9 mouse cellular contexts compared by ENCODE assay signal in the genomic region with DNA sequence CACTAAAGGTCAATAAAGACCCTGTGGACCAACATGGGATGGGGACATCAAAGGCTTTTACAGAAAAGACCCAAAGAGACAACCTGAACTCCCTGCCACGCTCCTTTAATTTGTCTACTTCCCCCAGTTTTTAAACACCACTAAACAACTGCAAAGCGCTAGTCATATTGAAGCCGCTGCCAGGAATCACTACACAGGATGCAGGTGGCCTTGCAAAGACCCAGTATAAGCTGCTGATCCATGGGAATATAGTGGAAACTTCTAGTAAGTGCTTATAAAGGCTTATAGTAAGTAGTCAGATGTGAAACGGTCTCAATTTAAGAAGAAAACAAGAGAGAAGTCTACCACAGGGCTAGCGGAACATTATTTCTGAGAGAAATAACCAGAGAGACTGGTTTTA. TPM values are rescaled to one million over a fixed set of nuclear protein-coding genes. Genes with fewer than 3 reads are reported as not detected.
DNase-seq lines count a peak whose midpoint lies in the region; ATAC-seq and TF ChIP-seq lines count a peak whose summit lies in the region.
"Had no signal": no experiment of that assay in that cellular context is flagged by ENCODE, and none has a peak within 500 bp of the region (broad histone marks: within the 10 kb centered on the region; RNA-seq: fewer than 3 reads in every experiment).

No protein-coding gene starts in this region.

- H3K4me1 ChIP-seq in heart, embryonic 13.5 days: peaks cover 14% of the 10 kb centered on the region
- no peaks in the 10 kb centered on the region for H3K4me1 ChIP-seq in heart, embryonic 10.5 days
- peaks cover 8% of the 10 kb centered on the region for H3K4me1 ChIP-seq in limb, embryonic 12.5 days (replicated peaks)
- peaks cover 9% of the 10 kb centered on the region; the same call in 1 of the 2 replicates for H3K4me1 ChIP-seq in limb, embryonic 10.5 days
- peaks cover 13% of the 10 kb centered on the region; the same call in 1 of the 2 replicates for H3K4me1 ChIP-seq in embryonic facial prominence, embryonic 15.5 days
- peaks cover 5% of the 10 kb centered on the region; the same call in 1 of the 2 replicates for H3K4me1 ChIP-seq in limb, embryonic 14.5 days (ENCODE audit: control insufficient read depth, insufficient read depth, low read length)

- H3K9me3 ChIP-seq in heart, embryonic 13.5 days: no peaks in the 10 kb centered on the region
- no peaks in the 10 kb centered on the region for H3K9me3 ChIP-seq in heart, embryonic 10.5 days
- no peaks in the 10 kb centered on the region for H3K9me3 ChIP-seq in limb, embryonic 12.5 days
- no peaks in the 10 kb centered on the region for H3K9me3 ChIP-seq in limb, embryonic 10.5 days (replicated peaks)
- no peaks in the 10 kb centered on the region for H3K9me3 ChIP-seq in embryonic facial prominence, embryonic 15.5 days (replicated peaks)
- H3K9me3 ChIP-seq in limb, embryonic 14.5 days (ENCODE audit: control insufficient read depth, low read length): no peaks in the 10 kb centered on the region

- DNase-seq in heart, embryonic 10.5 days (ENCODE audit: low spot score): no peak
- no peak for DNase-seq in limb, embryonic 10.5 days (ENCODE audit: low spot score)
- peak; percentile 79 for DNase-seq in limb, embryonic 14.5 days (ENCODE audit: low spot score)
- DNase-seq in cerebellum, postnatal 14 days: no peak
- no peak for DNase-seq in urinary bladder, adult 18-20 months (ENCODE audit: low spot score in 2 of 2)
- DNase-seq: cerebellum, adult 9-10 months had no signal

- no peak for TF ChIP-seq POLR2A in limb, embryonic 14.5 days (IDR thresholded peaks at IDR 0.05; ENCODE audit: borderline replicate concordance, extremely low read depth, insufficient read depth, insufficient read length)

- no peaks in the 10 kb centered on the region for H3K36me3 ChIP-seq in heart, embryonic 13.5 days
- no peaks in the 10 kb centered on the region for H3K36me3 ChIP-seq in heart, embryonic 10.5 days
- no peaks in the 10 kb centered on the region for H3K36me3 ChIP-seq in limb, embryonic 12.5 days
- H3K36me3 ChIP-seq in limb, embryonic 10.5 days: no peaks in the 10 kb centered on the region
- no peaks in the 10 kb centered on the region for H3K36me3 ChIP-seq in embryonic facial prominence, embryonic 15.5 days
- no peaks in the 10 kb centered on the region for H3K36me3 ChIP-seq in limb, embryonic 14.5 days (ENCODE audit: control insufficient read depth, insufficient read depth, low read length)

- WGBS in heart, embryonic 13.5 days: 78% methylated on average over 5 of the region's 5 CpGs
- 87% methylated on average over 5 of the region's 5 CpGs for WGBS in heart, embryonic 10.5 days
- WGBS in limb, embryonic 12.5 days: 66% methylated on average over 5 of the region's 5 CpGs
- 84% methylated on average over 5 of the region's 5 CpGs for WGBS in limb, embryonic 10.5 days
- WGBS in embryonic facial prominence, embryonic 15.5 days: 55% methylated on average over 5 of the region's 5 CpGs
- WGBS in limb, embryonic 14.5 days: 41% methylated on average over 5 of the region's 5 CpGs

- no peak for ATAC-seq in heart, embryonic 13.5 days (ENCODE audit: extremely low read depth, insufficient number of reproducible peaks, low FRiP score, low TSS enrichment)
- ATAC-seq in limb, embryonic 12.5 days (ENCODE audit: insufficient number of reproducible peaks, insufficient read depth, low FRiP score, low TSS enrichment, low read depth): no peak
- no peak for ATAC-seq in embryonic facial prominence, embryonic 15.5 days (ENCODE audit: insufficient number of reproducible peaks, low FRiP score, low TSS enrichment, low read depth)
- ATAC-seq in limb, embryonic 14.5 days (ENCODE audit: low FRiP score, low read depth): peak; percentile 23; the same call in 1 of the 2 replicates

- H3K9ac ChIP-seq in heart, embryonic 13.5 days: no peak overlapping the region
- no peak overlapping the region for H3K9ac ChIP-seq in limb, embryonic 12.5 days (replicated peaks)
- H3K9ac ChIP-seq in embryonic facial prominence, embryonic 15.5 days: no peak overlapping the region
- H3K9ac ChIP-seq in limb, embryonic 14.5 days (ENCODE audit: low read depth, low read length, severe bottlenecking): no peak overlapping the region

- H3K4me3 ChIP-seq in heart, embryonic 13.5 days: no peak overlapping the region
- no peak overlapping the region for H3K4me3 ChIP-seq in heart, embryonic 10.5 days
- no peak overlapping the region for H3K4me3 ChIP-seq in limb, embryonic 12.5 days (replicated peaks)
- H3K4me3 ChIP-seq in limb, embryonic 10.5 days: no peak overlapping the region
- 0 out of 2 replicates have a peak overlapping the region, but pooled peaks have one; percentile 64 for H3K4me3 ChIP-seq in embryonic facial prominence, embryonic 15.5 days (replicated peaks)
- H3K4me3 ChIP-seq in limb, embryonic 14.5 days (replicated peaks; ENCODE audit: low read length): no peak overlapping the region

- peak overlapping the region; percentile 94 for H3K4me2 ChIP-seq in heart, embryonic 13.5 days
- peak overlapping the region; percentile 89 for H3K4me2 ChIP-seq in limb, embryonic 12.5 days
- H3K4me2 ChIP-seq in embryonic facial prominence, embryonic 15.5 days (replicated peaks): peak overlapping the region; percentile 89
- H3K4me2 ChIP-seq in limb, embryonic 14.5 days (replicated peaks; ENCODE audit: low read depth, low read length, severe bottlenecking): peak overlapping the region; percentile 68

- no peaks in the 10 kb centered on the region; the same call in 1 of the 2 replicates for H3K27me3 ChIP-seq in heart, embryonic 13.5 days (replicated peaks)
- no peaks in the 10 kb centered on the region for H3K27me3 ChIP-seq in heart, embryonic 10.5 days (ENCODE audit: insufficient read depth, poor library complexity, severe bottlenecking)
- no peaks in the 10 kb centered on the region for H3K27me3 ChIP-seq in limb, embryonic 12.5 days
- no peaks in the 10 kb centered on the region for H3K27me3 ChIP-seq in limb, embryonic 10.5 days (ENCODE audit: low read depth, poor library complexity, severe bottlenecking)
- H3K27me3 ChIP-seq in embryonic facial prominence, embryonic 15.5 days: no peaks in the 10 kb centered on the region
- H3K27me3 ChIP-seq in limb, embryonic 14.5 days (ENCODE audit: control insufficient read depth, insufficient read depth, low read length): no peaks in the 10 kb centered on the region

- no peak overlapping the region for H3K27ac ChIP-seq in heart, embryonic 13.5 days (replicated peaks)
- H3K27ac ChIP-seq in heart, embryonic 10.5 days: no peak overlapping the region
- peak overlapping the region; percentile 45; the same call in 1 of the 2 replicates for H3K27ac ChIP-seq in limb, embryonic 12.5 days
- H3K27ac ChIP-seq in limb, embryonic 10.5 days: no peak overlapping the region
- H3K27ac ChIP-seq in embryonic facial prominence, embryonic 15.5 days (replicated peaks): no peak overlapping the region
- peak overlapping the region; percentile 28 for H3K27ac ChIP-seq in limb, embryonic 14.5 days (replicated peaks; ENCODE audit: low read depth, low read length)

RNA-seq across cellular contexts. Expression of gene Stard13, which starts 42.9 kb away (rescaled TPM):
- polyA plus RNA-seq in heart, embryonic 13.5 days (2015; fragmentation: Nextera tagmentation; extraction: Ambion mirVana): 3.8 and 4.7 TPM in 2 replicates
- 2.7 and 3.3 TPM in 2 replicates for polyA plus RNA-seq in heart, embryonic 10.5 days (2016; fragmentation: Nextera tagmentation; extraction: Ambion mirVana)
- polyA plus RNA-seq in limb, embryonic 12.5 days (2016; fragmentation: Nextera tagmentation; extraction: Ambion mirVana): 7.1 and 7.9 TPM in 2 replicates
- polyA plus RNA-seq in limb, embryonic 10.5 days (2016; fragmentation: Nextera tagmentation; extraction: Ambion mirVana): 1.8 and 3.4 TPM in 2 replicates
- polyA plus RNA-seq in embryonic facial prominence, embryonic 15.5 days (2015; fragmentation: Nextera tagmentation; extraction: Ambion mirVana): 9.0 and 10.7 TPM in 2 replicates
- 15.4 and 17.5 TPM in 2 replicates for polyA plus RNA-seq in limb, embryonic 14.5 days (2012; rRNA removed)
- 9.0 and 10.6 TPM in 2 replicates for polyA plus RNA-seq in limb, embryonic 14.5 days (2014; fragmentation: Nextera tagmentation; extraction: Ambion mirVana)

Comparison
In these comparisons a context has a peak if more than half of its experiments do, and no peak if none do; other contexts are left out.
1. H3K27ac ChIP-seq: peak in limb, embryonic 12.5 days (single experiment) and limb, embryonic 14.5 days (single experiment); none in heart, embryonic 13.5 days (single experiment), heart, embryonic 10.5 days (single experiment), limb, embryonic 10.5 days (single experiment) and embryonic facial prominence, embryonic 15.5 days (single experiment).
2. Peak in every context shown above with its lines, with median percentiles within 50 percentile points of each other: H3K4me2 ChIP-seq.